32 mouse cellular contexts compared by ENCODE assay signal in the genomic region with DNA sequence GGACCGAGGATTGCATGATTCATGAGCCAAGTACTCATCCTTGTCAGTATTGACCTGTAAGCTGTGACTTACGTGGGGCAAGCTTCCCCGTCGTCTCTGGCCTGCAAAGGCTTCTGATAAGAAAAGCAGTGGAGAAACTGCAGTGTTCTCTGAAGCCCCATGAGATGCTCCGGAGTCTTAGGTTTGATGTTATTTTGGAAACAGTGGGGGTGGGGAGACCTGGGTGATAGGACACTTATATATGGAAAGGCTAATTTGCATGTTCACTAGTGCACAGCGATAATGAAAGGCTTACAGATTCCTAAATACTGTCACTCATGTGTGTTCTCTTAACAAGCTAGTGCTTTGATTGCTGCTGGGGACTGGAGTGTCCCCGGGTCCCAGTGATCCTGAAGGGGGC. TPM values are rescaled to one million over a fixed set of nuclear protein-coding genes. Genes with fewer than 3 reads are reported as not detected.
DNase-seq lines count a peak whose midpoint lies in the region; ATAC-seq and TF ChIP-seq lines count a peak whose summit lies in the region.
"Had no signal": no experiment of that assay in that cellular context is flagged by ENCODE, and none has a peak within 500 bp of the region (broad histone marks: within the 10 kb centered on the region; RNA-seq: fewer than 3 reads in every experiment).

No protein-coding gene starts in this region.

- H3K9ac ChIP-seq in forebrain, embryonic 12.5 days = no peak overlapping the region
- H3K9ac ChIP-seq in forebrain, postnatal 0 days = no peak overlapping the region
- no peak overlapping the region for H3K9ac ChIP-seq in heart, embryonic 12.5 days
- H3K9ac ChIP-seq: embryonic facial prominence, embryonic 12.5 days; hindbrain, embryonic 12.5 days; intestine, embryonic 15.5 days; limb, embryonic 15.5 days; liver, embryonic 14.5 days; midbrain, embryonic 15.5 days had no signal

- 52% methylated on average over 7 of the region's 7 CpGs for WGBS in forebrain, embryonic 12.5 days
- 42% methylated on average over 7 of the region's 7 CpGs for WGBS in forebrain, postnatal 0 days
- WGBS in heart, embryonic 12.5 days = 17% methylated on average over 7 of the region's 7 CpGs

- no peaks in the 10 kb centered on the region for H3K27me3 ChIP-seq in forebrain, embryonic 12.5 days
- no peaks in the 10 kb centered on the region for H3K27me3 ChIP-seq in forebrain, postnatal 0 days (ENCODE audit: insufficient read depth, low read length)
- no peaks in the 10 kb centered on the region for H3K27me3 ChIP-seq in heart, embryonic 12.5 days (replicated peaks)
- H3K27me3 ChIP-seq: embryonic facial prominence, embryonic 12.5 days; hindbrain, embryonic 12.5 days; intestine, embryonic 15.5 days; limb, embryonic 15.5 days; midbrain, embryonic 15.5 days had no signal

- no peaks in the 10 kb centered on the region for H3K36me3 ChIP-seq in forebrain, embryonic 12.5 days (replicated peaks)
- H3K36me3 ChIP-seq in forebrain, postnatal 0 days (ENCODE audit: insufficient read depth) = no peaks in the 10 kb centered on the region
- H3K36me3 ChIP-seq in heart, embryonic 12.5 days = no peaks in the 10 kb centered on the region
- H3K36me3 ChIP-seq: embryonic facial prominence, embryonic 12.5 days; hindbrain, embryonic 12.5 days; intestine, embryonic 15.5 days; limb, embryonic 10.5 days; limb, embryonic 15.5 days; midbrain, embryonic 15.5 days had no signal

- no peaks in the 10 kb centered on the region for H3K9me3 ChIP-seq in forebrain, embryonic 12.5 days
- no peaks in the 10 kb centered on the region for H3K9me3 ChIP-seq in forebrain, postnatal 0 days (ENCODE audit: low read length)
- H3K9me3 ChIP-seq in heart, embryonic 12.5 days (replicated peaks) = 0 out of 2 replicates have a peak, but pooled peaks cover 4% of the 10 kb centered on the region
- H3K9me3 ChIP-seq: hindbrain, embryonic 12.5 days; intestine, embryonic 15.5 days; limb, embryonic 10.5 days; limb, embryonic 15.5 days; midbrain, embryonic 15.5 days had no signal

- DNase-seq in forebrain, postnatal 0 days = no peak
- DNase-seq in heart, adult 11 months = no peak
- no peak for DNase-seq in layer of hippocampus, adult 2 months (ENCODE audit: low spot score in 2 of 2)
- no peak for DNase-seq in layer of hippocampus, adult 11-12 months (ENCODE audit: low spot score)
- no peak for DNase-seq in kidney, postnatal 25 days
- DNase-seq: adrenal gland, postnatal 10 days; B cell, adult 2 months; cerebellum, adult 11-12 months; cerebellum, adult 9-11 months; embryo, embryonic 11 days; gastrocnemius, postnatal 14 days; heart, adult 18-20 months; kidney, adult 2 months; kidney, postnatal 4 days; layer of hippocampus, adult 9-11 months; lung, adult 2 months; lung, postnatal 10 days; right cerebral cortex, adult 18-20 months; spleen, adult 18-20 months had no signal

- H3K4me2 ChIP-seq in forebrain, embryonic 12.5 days = no peak overlapping the region
- no peak overlapping the region for H3K4me2 ChIP-seq in forebrain, postnatal 0 days (ENCODE audit: low read depth)
- no peak overlapping the region for H3K4me2 ChIP-seq in heart, embryonic 12.5 days
- H3K4me2 ChIP-seq: embryonic facial prominence, embryonic 12.5 days; hindbrain, embryonic 12.5 days; intestine, embryonic 15.5 days; limb, embryonic 15.5 days; midbrain, embryonic 15.5 days had no signal

- no peak for ATAC-seq in forebrain, embryonic 12.5 days (ENCODE audit: low FRiP score)
- ATAC-seq in forebrain, postnatal 0 days = no peak
- ATAC-seq in heart, embryonic 12.5 days (ENCODE audit: insufficient number of reproducible peaks, low FRiP score) = no peak
- ATAC-seq: activated CD4-positive, CD25-positive, alpha-beta regulatory T cell, adult 4 months; hindbrain, postnatal 0 days; intestine, embryonic 15.5 days had no signal

- H3K4me1 ChIP-seq in forebrain, embryonic 12.5 days = peaks cover 16% of the 10 kb centered on the region; the same call in 1 of the 2 replicates
- H3K4me1 ChIP-seq in forebrain, postnatal 0 days (ENCODE audit: insufficient read depth) = peaks cover 4% of the 10 kb centered on the region; the same call in 1 of the 2 replicates
- peaks cover 50% of the 10 kb centered on the region for H3K4me1 ChIP-seq in heart, embryonic 12.5 days (replicated peaks)
- H3K4me1 ChIP-seq: intestine, embryonic 15.5 days; limb, embryonic 10.5 days had no signal

- H3K4me3 ChIP-seq in forebrain, embryonic 12.5 days (replicated peaks) = no peak overlapping the region
- H3K4me3 ChIP-seq in forebrain, postnatal 0 days (ENCODE audit: low read depth, low read length) = no peak overlapping the region
- no peak overlapping the region for H3K4me3 ChIP-seq in heart, embryonic 12.5 days
- H3K4me3 ChIP-seq in layer of hippocampus, adult 2 months = no peak overlapping the region
- H3K4me3 ChIP-seq: embryonic facial prominence, embryonic 12.5 days; hindbrain, embryonic 12.5 days; intestine, embryonic 15.5 days; limb, embryonic 10.5 days; limb, embryonic 15.5 days; midbrain, embryonic 15.5 days had no signal

- peak overlapping the region; percentile 38; the same call in 1 of the 2 replicates for H3K27ac ChIP-seq in forebrain, embryonic 12.5 days
- H3K27ac ChIP-seq in forebrain, postnatal 0 days (ENCODE audit: low read depth, low read length) = no peak overlapping the region
- peak overlapping the region; percentile 17; the same call in 1 of the 2 replicates for H3K27ac ChIP-seq in heart, embryonic 12.5 days (ENCODE audit: poor library complexity, severe bottlenecking)
- H3K27ac ChIP-seq in layer of hippocampus, adult 2 months = peak overlapping the region; percentile 74
- H3K27ac ChIP-seq: embryonic facial prominence, embryonic 12.5 days; hindbrain, embryonic 12.5 days; hindbrain, postnatal 0 days; intestine, embryonic 15.5 days; limb, embryonic 10.5 days; limb, embryonic 15.5 days; liver, embryonic 14.5 days; macrophage; midbrain, embryonic 15.5 days had no signal

- TF ChIP-seq CTCF in forebrain, postnatal 0 days (IDR thresholded peaks at IDR 0.05; ENCODE audit: low read depth) = no peak
- TF ChIP-seq CTCF in layer of hippocampus, adult 2 months (conservative IDR thresholded peaks at IDR 0.05) = no peak

RNA-seq across cellular contexts. Expression of a gene that starts 30.3 kb away (rescaled TPM):
- 1.6 and 1.7 TPM in 2 replicates for polyA plus RNA-seq in forebrain, embryonic 12.5 days (2016; fragmentation: Nextera tagmentation; extraction: Ambion mirVana)
- 6.5 and 7.6 TPM in 2 replicates for total RNA-seq in forebrain, postnatal 0 days (2014; rRNA removed)
- 1.1 and 2.4 TPM in 2 replicates for polyA plus RNA-seq in forebrain, postnatal 0 days (2015; fragmentation: Nextera tagmentation; extraction: Ambion mirVana)
- polyA plus RNA-seq in heart, embryonic 12.5 days (2016; fragmentation: Nextera tagmentation; extraction: Ambion mirVana) = 4.8 and 4.9 TPM in 2 replicates
- 100 to 1,000 TPM; 399 to 401 TPM for total RNA-seq in layer of hippocampus, adult 2 months (2021)
- total RNA-seq: neutrophil, adult 5-6 weeks had no signal
- polyA plus RNA-seq: activated CD4-positive, CD25-positive, alpha-beta regulatory T cell, adult 4 months; macrophage had no signal
